Mouse (Mus musculus): ENCODE measurements around the gene Csnk1e.

GRCm38 (mm10) chr15:79395281-79395680 is 60.1 kb downstream of the Csnk1e start:
- no peak for TF ChIP-seq GATA1 (IDR thresholded peaks at IDR 0.05; ENCODE audit: low read length)
- TF ChIP-seq TAL1 (IDR thresholded peaks at IDR 0.05; ENCODE audit: low read length) = no peak

Data from erythroblast, embryonic 14.5 days (primary cell).